Mouse (Mus musculus) CH12.LX (cell line): ENCODE data around the gene Prkcb.

Experiments used
- CTCF ChIP-seq, 2 experiments: IDR thresholded peaks in 1 of 2; conservative IDR thresholded peaks in 1 of 2; 2 replicates each; pipeline ENCODE4 v1.5.1; 2011 to 2012; ENCODE audit warnings: low read depth in 2 of 2, low read length in 2 of 2, improper control_type of control experiment in 1 of 2, inconsistent platforms in 1 of 2, mild to moderate bottlenecking in 1 of 2, moderate library complexity in 1 of 2
- E2F4 ChIP-seq: IDR thresholded peaks from 2 replicates; pipeline ENCODE4 v1.6.1; 2011; ENCODE audit warnings: low read depth, low read length, improper control_type of control experiment; ENCODE audit not compliant: insufficient replicate concordance
- EP300 ChIP-seq: IDR thresholded peaks from 2 replicates; pipeline ENCODE4 v1.6.1; 2011; ENCODE audit warnings: low read length, improper control_type of control experiment
- HCFC1 ChIP-seq: IDR thresholded peaks from 2 replicates; pipeline ENCODE4 v1.6.1; 2012; ENCODE audit warnings: low read depth, mild to moderate bottlenecking, inconsistent platforms, low read length, improper control_type of control experiment
- MAFK ChIP-seq: IDR thresholded peaks from 2 replicates; pipeline ENCODE4 v1.6.1; 2011; ENCODE audit warnings: low read length, improper control_type of control experiment; ENCODE audit not compliant: insufficient replicate concordance
- MAZ ChIP-seq: IDR thresholded peaks from 2 replicates; pipeline ENCODE4 v1.6.1; 2012; ENCODE audit warnings: low read depth, mild to moderate bottlenecking, inconsistent platforms, low read length, improper control_type of control experiment, moderate library complexity
- POLR2A ChIP-seq: IDR thresholded peaks from 2 replicates; pipeline ENCODE4 v1.6.1; 2011; ENCODE audit warnings: low read depth, mild to moderate bottlenecking, improper control_type of control experiment, low read length
- POLR2AphosphoS2 ChIP-seq: IDR thresholded peaks from 2 replicates; pipeline ENCODE4 v1.6.1; 2011; ENCODE audit warnings: low read depth, low read length, improper control_type of control experiment
- TCF12 ChIP-seq: IDR thresholded peaks from 2 replicates; pipeline ENCODE4 v1.6.1; 2014; ENCODE audit warnings: low read depth, mild to moderate bottlenecking, inconsistent platforms, low read length, improper control_type of control experiment
- UBTF ChIP-seq: IDR thresholded peaks from 2 replicates; pipeline ENCODE4 v1.6.1; 2012; ENCODE audit warnings: low read depth, mild to moderate bottlenecking, inconsistent platforms, low read length, improper control_type of control experiment, moderate library complexity
- USF1 ChIP-seq: IDR thresholded peaks from 2 replicates; pipeline ENCODE4 v1.6.1; 2014; ENCODE audit warnings: low read depth, mild to moderate bottlenecking, inconsistent platforms, low read length, improper control_type of control experiment
- USF2 ChIP-seq: conservative IDR thresholded peaks from 2 replicates; pipeline ENCODE4 v1.6.1; 2011; ENCODE audit warnings: low read depth, low read length, improper control_type of control experiment
- ZKSCAN1 ChIP-seq: IDR thresholded peaks from 2 replicates; pipeline ENCODE4 v1.6.1; 2012; ENCODE audit warnings: low read depth, inconsistent platforms, low read length, improper control_type of control experiment, borderline replicate concordance

DNA sequence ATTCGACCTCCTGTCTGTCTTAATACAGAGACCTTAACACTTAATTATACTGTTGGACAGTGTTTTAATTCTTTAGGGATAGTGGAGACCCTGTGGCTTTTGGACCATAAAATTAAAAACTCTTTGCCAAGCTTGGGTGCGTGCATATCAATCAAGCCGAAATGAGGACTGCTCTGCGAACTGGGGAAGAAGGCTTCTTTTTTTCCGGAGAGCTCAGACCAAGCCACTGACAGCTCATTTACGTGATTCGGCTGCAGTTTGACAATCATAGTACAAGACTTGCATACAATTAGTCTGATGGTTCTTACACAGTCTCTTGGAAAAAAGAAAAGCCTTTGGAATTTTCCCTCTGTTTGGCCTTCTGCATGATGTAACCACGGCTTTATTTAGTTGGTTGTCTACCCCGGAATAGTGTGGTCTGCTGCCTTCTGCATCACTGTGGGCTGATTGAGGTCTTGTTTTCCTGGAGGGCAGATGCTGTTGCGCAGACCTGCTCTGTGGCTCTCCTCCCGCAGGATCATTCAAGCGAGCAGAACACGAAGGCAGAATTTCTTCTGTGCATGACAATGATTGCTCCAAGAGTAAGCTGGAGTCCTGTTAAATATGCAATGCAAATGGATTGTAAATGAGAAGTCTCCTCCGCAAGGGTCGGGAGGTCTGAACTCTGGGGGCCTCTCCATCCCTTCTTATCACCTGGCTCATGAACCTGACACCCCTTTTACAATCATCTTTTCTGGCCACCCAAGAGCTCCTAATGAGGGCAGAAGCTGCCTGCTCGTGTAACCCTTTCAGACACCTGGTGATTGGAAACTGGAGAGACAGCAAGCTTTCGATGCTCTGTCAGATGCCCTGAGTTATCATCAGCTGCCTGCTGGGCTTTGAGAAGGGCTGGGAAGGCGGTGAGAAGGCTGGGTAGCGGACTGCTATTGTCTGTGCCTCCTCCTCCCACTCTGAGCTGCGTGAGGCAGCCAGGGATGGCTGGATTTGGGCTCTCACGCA is 189.3 kb downstream of the Prkcb start:
- TF ChIP-seq MAFK (no peak), EP300 (no peak), CTCF (conservative IDR thresholded peaks at IDR 0.05 in 1 of 2, IDR thresholded peaks at IDR 0.05 in 1 of 2; ENCODE audit: low read depth in 2 of 2, low read length in 2 of 2) (no peak), ZKSCAN1 (no peak), POLR2A (no peak), TCF12 (no peak), E2F4 (no peak), USF2 (no peak), HCFC1 (no peak), USF1 (no peak), MAZ (no peak), UBTF (no peak), POLR2AphosphoS2 (no peak)
